Mouse (Mus musculus) intestine, postnatal 0 days (tissue): ENCODE results near the gene Nmnat2. TPM values are rescaled to one million over a fixed set of nuclear protein-coding genes. Genes with fewer than 3 reads are reported as not detected.

ENCODE experiments used
- ATAC-seq: fragments of 200-750 bp; cut with Nextera tagmentation; 2 replicates; pipeline ENCODE4 v1.8.0; 2017; ENCODE audit warnings: mild to moderate bottlenecking, moderate TSS enrichment, moderate library complexity
- H3K27ac ChIP-seq: fragments of 300-500 bp; sonication (generic); 2 replicates; pipeline ENCODE4 v1.5.1; 2014; ENCODE audit warnings: mild to moderate bottlenecking, low read depth, low read length, moderate library complexity
- H3K27me3 ChIP-seq: fragments of 300-500 bp; sonication (generic); replicated peaks from 2 replicates; pipeline ENCODE4 v1.6.1; 2014; ENCODE audit warnings: low read length, mixed read lengths; ENCODE audit not compliant: control insufficient read depth, insufficient read depth
- H3K36me3 ChIP-seq: fragments of 300-500 bp; sonication (generic); 2 replicates; pipeline ENCODE4 v1.6.1; 2014; ENCODE audit warnings: mild to moderate bottlenecking, moderate library complexity; ENCODE audit not compliant: control insufficient read depth, insufficient read depth
- H3K4me1 ChIP-seq: fragments of 300-500 bp; sonication (generic); replicated peaks from 2 replicates; pipeline ENCODE4 v1.6.1; 2014; ENCODE audit warnings: antibody characterized with exemption, low read length, mixed read lengths; ENCODE audit not compliant: control insufficient read depth, insufficient read depth
- H3K4me2 ChIP-seq: fragments of 300-500 bp; sonication (generic); replicated peaks from 2 replicates; pipeline ENCODE4 v1.6.1; 2014; ENCODE audit warnings: low read depth, mild to moderate bottlenecking, moderate library complexity
- H3K4me3 ChIP-seq: fragments of 300-500 bp; sonication (generic); 2 replicates; pipeline ENCODE4 v1.5.1; 2014; ENCODE audit warnings: low read depth, low read length
- H3K9ac ChIP-seq: fragments of 300-500 bp; sonication (generic); 2 replicates; pipeline ENCODE4 v1.6.1; 2014; ENCODE audit warnings: mild to moderate bottlenecking, low read depth, low read length
- H3K9me3 ChIP-seq: fragments of 300-500 bp; sonication (generic); 2 replicates; pipeline ENCODE4 v1.6.1; 2016; ENCODE audit warnings: mixed run types; ENCODE audit not compliant: control insufficient read depth
- CTCF ChIP-seq: sonication (generic); IDR thresholded peaks from 2 replicates; pipeline ENCODE4 v1.5.1; 2016; ENCODE audit warnings: low read depth, mild to moderate bottlenecking, control low read depth, antibody characterized with exemption, moderate library complexity
- WGBS: fragments of 180-500 bp; shearing (Covaris S2); extraction: QIAGEN DNeasy Blood & Tissue Kit; methylation state at CpG from one replicate; pipeline ENCODE4 v1.1.7; 2014; 5-methylcytosine and 5-hydroxymethylcytosine counted together
- polyA plus RNA-seq: library from polyadenylated mRNA; unstranded; fragments of >200 nt; fragmentation: Nextera tagmentation; extraction: Ambion mirVana; gene quantifications from 2 replicates; pipeline ENCODE4 v1.2.1, GENCODE M21; 2015

The Nmnat2 gene
- polyA plus RNA-seq, 1 experiment from 2014 or later, result 1.1 TPM

DNA sequence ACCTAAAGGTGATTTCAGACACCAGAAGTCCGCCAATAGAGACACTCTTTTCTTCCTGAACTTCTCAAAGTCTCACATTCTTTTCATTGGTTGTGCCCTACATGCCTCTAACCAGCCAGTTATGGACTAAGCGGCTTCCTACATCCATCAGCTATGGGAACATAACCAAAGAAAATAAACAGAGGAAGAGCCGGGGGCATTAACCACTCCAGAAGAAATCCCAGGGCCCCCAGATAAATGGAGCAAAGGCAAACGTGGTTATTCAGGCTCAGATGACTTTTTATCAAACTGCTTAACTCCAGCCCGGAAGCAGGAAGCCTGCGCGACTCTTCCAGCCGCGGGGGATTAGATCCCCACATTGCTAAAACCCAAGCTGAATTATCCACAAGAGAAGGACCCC, 146.1 kb downstream of the Nmnat2 start:
- WGBS, result 16% methylated on average over 9 of the region's 9 CpGs
- Histone ChIP-seq H3K4me2 (peak overlapping the region; percentile 53), H3K4me1 (no peaks in the 10 kb centered on the region), H3K9me3 (no peaks in the 10 kb centered on the region), H3K36me3 (no peaks in the 10 kb centered on the region), H3K9ac (no peak overlapping the region), H3K27ac (no peak overlapping the region), H3K4me3 (peak overlapping the region; percentile 13; the same call in 1 of the 2 replicates), H3K27me3 (no peaks in the 10 kb centered on the region)
- ATAC-seq, result no peak
- TF ChIP-seq CTCF, result no peak

DNA sequence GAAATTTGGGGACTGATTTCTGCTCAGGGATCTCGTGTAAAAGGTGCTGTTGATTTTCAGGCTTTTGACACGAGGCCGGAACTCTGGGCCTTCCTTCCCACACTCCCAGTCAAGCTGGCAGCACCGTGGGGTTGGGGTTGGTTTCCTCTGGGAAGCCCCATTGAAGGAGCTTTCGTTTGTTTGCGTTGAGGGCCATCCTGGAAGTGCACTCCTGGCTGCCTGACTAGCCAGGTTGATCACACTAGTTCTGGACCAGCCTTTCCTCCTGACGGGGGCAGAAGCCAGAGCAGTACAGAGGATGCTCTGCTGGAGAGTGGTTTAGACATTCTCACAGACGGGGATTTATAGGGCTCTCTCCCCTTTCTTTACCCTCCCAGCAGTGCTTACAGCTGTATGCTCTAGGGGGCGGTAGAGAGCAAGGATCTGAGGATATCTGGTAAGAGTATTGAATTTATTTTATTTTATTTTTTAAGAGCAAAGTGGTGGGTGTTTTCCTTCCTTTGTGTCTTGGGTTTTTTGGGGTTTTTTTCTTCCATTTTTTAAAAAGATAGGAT, 146.6 kb downstream of the Nmnat2 start:
- no peaks in the 10 kb centered on the region for H3K36me3 ChIP-seq
- H3K27me3 ChIP-seq, result no peaks in the 10 kb centered on the region
- no peaks in the 10 kb centered on the region for H3K9me3 ChIP-seq
- TF ChIP-seq CTCF, result peak; percentile 82
- H3K4me2 ChIP-seq, result peak overlapping the region; percentile 53
- H3K4me1 ChIP-seq, result no peaks in the 10 kb centered on the region
- no peak for ATAC-seq
- 20% methylated on average over 9 of the region's 9 CpGs for WGBS
- H3K9ac ChIP-seq, result no peak overlapping the region
- H3K4me3 ChIP-seq, result peak overlapping the region; percentile 13; the same call in 1 of the 2 replicates
- H3K27ac ChIP-seq, result no peak overlapping the region

GRCm38 (mm10) chr1:153102296-153103185, 147.7 kb downstream of the Nmnat2 start:
- Histone ChIP-seq H3K9me3 (no peaks in the 10 kb centered on the region), H3K27ac (no peak overlapping the region), H3K36me3 (no peaks in the 10 kb centered on the region), H3K4me2 (no peak overlapping the region), H3K4me1 (no peaks in the 10 kb centered on the region), H3K27me3 (no peaks in the 10 kb centered on the region), H3K4me3 (no peak overlapping the region), H3K9ac (no peak overlapping the region)
- TF ChIP-seq CTCF, result no peak
- WGBS, result 95% methylated on average over 17 of the region's 17 CpGs
- ATAC-seq, result no peak

DNA sequence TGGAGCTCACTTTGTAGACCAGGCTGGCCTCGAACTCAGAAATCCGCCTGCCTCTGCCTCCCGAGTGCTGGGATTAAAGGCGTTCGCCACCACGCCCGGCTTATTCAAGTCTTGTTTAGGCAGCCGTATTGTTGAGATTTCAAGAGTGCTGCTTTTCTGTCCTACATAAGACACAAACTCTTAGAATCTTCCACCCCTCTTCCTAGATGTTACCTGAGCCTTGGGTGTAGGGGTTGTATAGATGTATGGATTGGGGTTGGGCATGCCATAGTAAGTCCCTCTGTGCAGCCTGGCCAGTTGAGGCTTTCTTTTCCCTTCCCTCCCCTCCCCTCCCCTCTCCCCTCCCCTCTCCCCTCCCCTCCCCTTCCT, 148.4 kb downstream of the Nmnat2 start:
- Histone ChIP-seq H3K4me3 (no peak overlapping the region), H3K4me1 (no peaks in the 10 kb centered on the region), H3K4me2 (no peak overlapping the region), H3K27me3 (no peaks in the 10 kb centered on the region), H3K9me3 (no peaks in the 10 kb centered on the region), H3K27ac (no peak overlapping the region), H3K9ac (no peak overlapping the region), H3K36me3 (no peaks in the 10 kb centered on the region)
- TF ChIP-seq CTCF, result no peak
- no peak for ATAC-seq
- WGBS, result 92% methylated on average over 8 of the region's 8 CpGs

- Histone ChIP-seq H3K4me2 (no peak overlapping the region), H3K36me3 (no peaks in the 10 kb centered on the region), H3K27ac (no peak overlapping the region), H3K9me3 (no peaks in the 10 kb centered on the region), H3K4me3 (no peak overlapping the region), H3K4me1 (no peaks in the 10 kb centered on the region), H3K9ac (no peak overlapping the region), H3K27me3 (no peaks in the 10 kb centered on the region)
- ATAC-seq, result no peak
- TF ChIP-seq CTCF, result no peak
- 65% methylated on average over 12 of the region's 12 CpGs for WGBS
Measured at GRCm38 (mm10) chr1:153104804-153105203, 150.0 kb downstream of the Nmnat2 start.

- Histone ChIP-seq H3K4me1 (no peaks in the 10 kb centered on the region), H3K27me3 (no peaks in the 10 kb centered on the region), H3K36me3 (no peaks in the 10 kb centered on the region), H3K9me3 (no peaks in the 10 kb centered on the region), H3K4me2 (no peak overlapping the region), H3K9ac (no peak overlapping the region), H3K27ac (no peak overlapping the region), H3K4me3 (no peak overlapping the region)
- ATAC-seq, result no peak
- no peak for TF ChIP-seq CTCF
- 78% methylated on average over 7 of the region's 7 CpGs for WGBS
Measured at GRCm38 (mm10) chr1:153107866-153108265, 153.1 kb downstream of the Nmnat2 start.
